Mouse (Mus musculus): ENCODE data around the gene Rabl2.

Rabl2 gene

DNA sequence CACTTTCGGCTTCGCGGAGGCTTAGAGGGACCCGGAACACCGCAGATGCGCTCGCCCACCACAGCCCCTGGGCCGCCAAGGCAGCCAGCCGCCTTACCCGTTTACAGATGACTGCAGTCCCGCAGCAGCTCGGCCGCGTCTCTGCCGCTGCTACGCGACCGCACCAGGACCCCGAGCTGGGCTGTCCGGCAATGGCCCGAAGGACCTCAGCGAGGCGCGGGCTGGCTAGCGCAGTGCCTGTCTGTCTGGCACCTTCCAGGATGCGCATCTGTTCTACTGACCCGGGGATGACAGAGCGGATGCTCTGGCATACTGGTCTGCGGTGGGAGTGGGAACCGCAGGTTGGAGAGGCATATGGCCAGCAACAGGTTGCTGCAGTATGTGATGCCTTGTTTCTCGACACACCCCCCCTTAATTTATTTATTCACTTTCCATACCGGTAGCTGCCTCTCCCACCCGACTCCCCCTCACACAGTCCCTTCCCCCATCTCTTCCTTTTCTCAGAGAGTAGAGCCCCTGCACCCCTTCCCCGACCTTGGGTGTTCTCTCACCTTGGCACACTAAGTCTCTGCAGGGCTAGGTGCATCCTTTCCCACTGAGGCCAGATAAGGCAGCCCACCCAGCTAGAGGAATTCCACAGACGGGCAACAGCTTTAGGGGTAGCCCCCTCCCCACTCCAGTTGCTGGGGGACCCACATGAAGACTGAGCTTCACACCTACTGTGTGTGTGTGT, at the start of gene Rabl2:
Rabl2 (minus strand) TSS at position 201 of the 733 bp plus-strand sequence.
- DNase-seq (ENCODE audit: low spot score in 2 of 2), result peak; percentile 86 to 91

DNA sequence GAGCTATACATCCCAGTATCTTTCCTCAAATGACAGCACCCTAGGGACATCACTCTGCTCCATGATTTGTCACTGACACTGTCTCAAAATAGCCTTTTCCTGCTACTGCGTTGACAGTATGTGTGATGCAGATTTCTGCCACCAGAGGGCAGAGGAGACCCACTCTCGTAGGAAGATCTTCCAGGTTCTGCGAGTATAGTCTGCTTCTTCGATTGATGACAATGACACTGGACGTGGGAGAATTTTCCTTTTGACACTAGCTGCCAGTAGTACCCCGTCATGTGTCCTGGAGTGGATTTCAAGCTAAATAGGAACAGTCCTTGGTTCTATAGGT, 31.9 kb upstream of the Rabl2 start:
- DNase-seq (ENCODE audit: low spot score in 2 of 2), result peak; percentile 12 to 34

DNA sequence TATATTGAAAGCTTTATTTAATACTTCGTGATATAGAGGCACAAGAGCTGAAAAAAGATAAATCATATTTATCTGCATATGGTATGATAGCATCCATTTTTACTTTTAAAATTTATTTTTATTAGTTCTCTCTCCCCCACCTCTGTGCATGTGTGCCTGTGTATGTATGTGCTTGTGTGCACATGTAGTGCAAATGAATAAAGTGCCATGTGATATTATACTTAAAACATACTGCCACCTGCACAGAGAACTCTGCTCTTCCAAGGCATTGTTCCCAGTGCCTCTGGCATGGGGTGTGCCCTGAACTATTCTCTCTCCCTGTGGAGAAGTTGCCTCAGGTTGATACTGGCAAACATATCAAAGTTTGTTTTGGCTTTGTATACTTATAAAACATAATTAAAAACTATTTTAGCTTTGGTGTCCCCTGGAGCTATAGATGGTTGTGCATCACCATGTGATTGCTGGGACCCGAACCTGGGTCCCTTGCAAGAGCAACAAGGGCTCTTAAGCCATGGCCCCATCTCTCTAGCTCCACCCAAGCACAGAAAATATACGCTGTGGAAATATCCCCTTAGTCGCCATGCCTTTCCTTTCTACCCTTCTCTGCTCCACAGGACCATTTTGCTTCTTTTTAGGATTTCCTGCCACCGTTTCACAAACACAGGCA, 31.4 kb upstream of the Rabl2 start:
- DNase-seq (ENCODE audit: low spot score in 2 of 2), result no peak

DNA sequence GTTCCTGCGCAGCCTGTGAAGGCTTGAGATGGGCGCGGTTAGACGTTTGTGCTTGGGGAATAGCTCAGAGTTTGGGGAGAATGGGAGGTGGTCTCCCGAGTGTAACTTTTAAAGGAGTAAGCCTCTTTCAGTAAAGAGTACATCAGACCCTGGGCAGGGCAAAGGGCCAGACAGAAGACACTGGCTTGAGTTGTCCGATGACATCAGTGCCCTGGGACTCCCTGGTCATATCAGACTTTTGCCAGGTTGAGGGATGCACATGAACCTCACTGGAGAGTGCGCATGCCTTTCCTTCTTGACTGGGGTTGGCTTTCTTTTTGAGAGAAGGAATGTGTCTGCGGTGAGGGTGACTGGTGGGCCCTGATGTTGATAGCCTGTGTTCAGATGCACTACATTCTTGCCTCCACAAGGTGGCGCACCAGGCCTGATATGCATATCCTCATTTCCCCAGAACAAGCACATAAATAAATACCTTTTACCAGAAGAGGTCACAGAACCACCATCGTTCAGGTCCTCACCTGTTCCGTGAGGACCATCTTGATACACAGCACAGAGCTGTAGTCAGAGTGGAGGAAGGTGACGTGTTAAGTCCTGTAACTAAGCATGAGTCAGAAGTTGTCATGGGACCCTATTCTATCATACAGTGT, 30.7 kb upstream of the Rabl2 start:
- no peak for DNase-seq (ENCODE audit: low spot score in 2 of 2)

DNA sequence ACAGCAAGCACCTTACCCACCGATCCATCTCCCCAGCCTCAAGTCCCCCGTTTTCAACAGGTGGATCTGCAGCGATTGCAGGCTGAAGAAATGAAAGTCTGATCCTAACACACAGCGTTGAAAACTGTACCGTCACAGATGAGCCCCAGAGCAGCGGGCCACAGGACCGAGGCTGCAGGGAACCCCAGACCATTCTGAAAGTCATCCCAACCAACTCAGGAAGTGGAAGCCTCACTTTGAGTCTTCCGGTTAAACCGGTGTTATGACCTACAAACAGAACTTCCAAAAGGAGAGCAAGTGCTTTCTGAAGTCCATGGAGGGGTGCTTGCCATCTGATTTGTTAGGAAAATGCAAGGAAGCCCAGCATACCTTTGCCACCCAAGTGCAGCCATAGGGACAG, 16.2 kb upstream of the Rabl2 start:
- DNase-seq (ENCODE audit: low spot score in 2 of 2), result no peak

DNA sequence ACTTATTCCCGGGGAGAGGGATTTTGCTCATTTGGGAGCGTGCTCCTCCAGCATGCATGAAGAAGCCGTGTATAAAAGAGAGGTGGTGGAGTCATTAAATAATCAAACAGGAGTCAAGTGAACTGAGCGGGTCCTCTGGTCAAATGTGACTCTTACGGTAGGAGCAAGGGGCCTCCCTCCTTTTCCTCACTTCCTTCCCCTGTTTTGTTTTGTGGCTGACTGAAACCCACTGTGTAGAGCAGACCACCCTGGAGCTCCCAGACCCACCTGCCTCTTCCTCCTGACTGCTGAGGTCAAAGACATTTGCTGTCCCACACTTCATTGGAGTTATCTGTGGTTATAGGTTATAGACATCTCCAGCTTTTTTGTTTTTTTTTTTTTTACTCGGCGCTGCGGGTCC, 15.8 kb upstream of the Rabl2 start:
- DNase-seq (ENCODE audit: low spot score in 2 of 2), result no peak

DNA sequence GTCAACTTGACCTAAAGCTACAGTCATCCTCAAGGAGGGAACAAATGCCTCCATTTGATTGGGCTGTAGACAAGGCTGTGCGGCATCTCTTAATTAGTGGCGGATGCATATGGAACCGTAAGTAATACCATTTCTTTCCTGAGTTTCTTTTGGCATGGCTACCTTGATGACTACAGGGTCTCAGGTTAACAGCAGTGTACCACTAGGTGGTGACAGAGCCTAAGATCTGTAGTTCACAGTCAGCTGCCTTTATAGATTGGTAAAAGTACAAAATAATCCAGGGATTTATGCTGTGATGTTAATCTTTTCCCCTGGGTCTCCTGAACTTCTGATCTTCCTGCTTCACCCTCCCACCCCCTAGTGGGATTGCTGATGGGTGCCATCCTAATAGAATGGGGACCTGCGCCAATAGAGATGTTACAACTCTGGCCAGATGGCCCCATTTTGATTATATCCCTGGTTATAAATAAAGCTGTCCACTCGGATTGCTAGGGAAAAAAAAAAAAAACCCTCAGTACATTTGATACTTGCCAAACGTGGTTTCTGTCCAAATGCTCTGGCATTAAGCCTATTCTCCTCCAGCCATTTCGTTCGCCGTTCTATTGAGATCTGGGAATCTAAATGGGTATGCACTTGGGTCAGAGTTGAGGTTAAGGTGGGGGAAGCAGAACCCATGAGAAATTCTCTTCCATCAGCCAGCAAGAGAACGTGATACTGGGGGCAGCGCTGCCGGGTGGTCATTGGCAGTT, 14.3 kb upstream of the Rabl2 start:
- no peak for DNase-seq (ENCODE audit: low spot score in 2 of 2)

DNA sequence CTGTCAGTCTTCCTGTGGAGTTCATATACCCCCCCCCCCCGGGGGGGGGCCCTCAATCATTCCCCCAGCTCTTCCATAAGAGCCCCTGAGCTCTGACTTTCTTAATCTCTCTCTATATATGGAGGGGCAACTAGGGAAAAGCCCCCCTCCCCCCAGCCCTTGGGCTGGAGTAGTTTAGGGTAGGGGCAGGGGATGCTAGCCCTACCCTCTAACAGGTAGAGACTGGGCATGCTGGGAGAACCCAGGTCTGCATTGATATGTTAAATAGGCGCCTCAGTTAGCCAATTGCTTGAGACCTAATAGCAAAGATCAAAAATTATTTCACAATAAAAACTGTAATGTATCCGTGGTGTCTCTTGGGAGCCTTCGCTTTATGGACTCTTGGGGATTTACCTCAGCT, 825 bp upstream of the Rabl2 start:
- no peak for DNase-seq (ENCODE audit: low spot score in 2 of 2)

DNA sequence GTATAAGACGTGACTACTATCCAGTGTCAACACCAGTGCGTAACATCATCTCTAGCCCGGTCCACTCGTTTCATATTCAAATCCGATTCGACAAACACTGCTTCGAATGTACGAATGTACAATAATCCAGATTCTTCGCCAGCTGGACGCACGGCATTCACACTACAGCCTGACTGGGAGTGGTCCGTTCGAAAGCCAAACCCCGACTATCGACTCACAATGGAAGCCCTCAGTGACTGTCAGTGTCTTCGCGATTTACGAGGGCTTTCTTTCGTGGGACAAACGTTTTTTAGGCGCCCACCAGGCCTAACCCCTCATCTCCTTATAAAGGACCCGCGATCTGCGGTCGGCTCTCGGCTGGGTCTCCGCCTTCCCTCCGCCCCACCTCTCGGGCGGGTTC, 406 bp downstream of the Rabl2 start:
- no peak for DNase-seq (ENCODE audit: low spot score in 2 of 2)

DNA sequence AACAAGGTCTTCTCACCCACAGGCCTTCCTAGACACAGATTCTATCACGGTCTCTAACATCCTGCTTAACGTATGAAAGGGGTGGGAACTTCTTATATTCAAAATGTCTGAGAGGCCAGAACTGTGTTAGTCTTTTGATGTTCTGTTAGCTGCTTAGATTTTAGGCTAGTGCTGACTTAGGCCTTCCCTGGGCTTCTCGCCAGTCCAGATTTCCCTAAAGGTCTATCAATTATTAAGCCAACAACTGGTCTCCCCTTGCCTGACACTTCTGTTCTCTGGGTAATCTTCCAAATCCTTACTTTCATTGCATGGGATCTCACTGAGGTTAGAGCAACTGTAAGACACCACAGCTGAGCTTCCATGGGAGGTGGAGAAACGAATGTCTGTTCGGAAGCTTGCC, 2.6 kb downstream of the Rabl2 start:
- DNase-seq (ENCODE audit: low spot score in 2 of 2), result no peak

DNA sequence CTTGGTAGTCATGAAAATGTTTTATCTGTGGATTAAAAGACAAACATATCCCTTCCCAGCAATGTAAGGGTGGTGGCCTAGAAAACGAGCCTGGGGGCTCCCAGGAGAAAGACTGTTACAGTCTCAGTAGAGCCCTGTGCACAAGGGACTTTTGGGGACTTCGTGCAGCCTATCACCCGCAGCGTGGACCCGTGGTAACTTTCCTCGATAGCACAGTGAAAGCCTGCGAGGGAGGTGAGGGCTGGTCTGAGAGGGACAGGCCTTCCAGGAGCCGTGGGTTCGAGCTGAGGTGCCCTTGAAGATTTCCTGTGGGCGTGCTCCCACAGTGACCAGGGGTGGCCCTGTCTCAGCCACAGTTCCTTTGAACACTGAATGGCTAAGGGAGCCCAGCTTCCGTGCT, 6.1 kb downstream of the Rabl2 start:
- DNase-seq (ENCODE audit: low spot score in 2 of 2), result no peak

DNA sequence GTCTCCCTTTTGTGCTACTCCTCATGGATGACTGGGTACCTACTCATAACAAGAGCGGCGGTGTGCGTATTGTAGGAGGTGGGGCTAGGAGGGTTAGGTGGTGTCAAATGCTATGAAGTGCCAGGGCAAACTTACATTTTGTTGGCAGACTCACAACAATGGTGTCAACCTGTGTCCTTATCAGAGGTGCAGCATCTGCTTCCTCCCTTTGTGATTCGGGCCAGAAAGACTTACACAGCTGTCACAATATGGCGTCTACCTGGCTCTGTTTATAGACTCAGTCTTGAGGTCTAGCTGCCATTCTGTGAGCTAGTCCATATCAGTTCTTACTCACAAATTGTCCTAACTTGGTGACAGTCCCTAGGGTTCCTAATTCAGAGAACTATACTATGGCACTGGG, 6.6 kb downstream of the Rabl2 start:
- DNase-seq (ENCODE audit: low spot score in 2 of 2), result peak; percentile 39 to 66

DNA sequence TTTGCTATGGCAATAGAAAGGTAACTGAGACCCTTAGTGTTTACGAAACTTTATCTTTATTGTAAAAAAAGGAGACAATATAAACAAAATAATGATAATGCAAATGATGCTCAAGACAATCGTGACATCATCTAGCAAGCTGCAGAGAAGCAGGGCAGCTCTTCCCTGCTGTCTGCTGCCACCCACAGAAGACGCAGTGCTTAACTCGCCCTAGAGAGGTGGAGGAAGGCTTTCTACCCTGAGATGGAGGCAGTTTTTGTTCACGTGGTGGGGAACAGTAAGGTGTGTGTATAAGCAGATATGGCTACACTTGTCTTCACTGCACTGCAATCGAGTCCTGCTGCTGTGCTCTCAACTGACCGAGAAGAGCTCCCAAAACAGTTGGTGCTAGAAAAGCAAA, 9.2 kb downstream of the Rabl2 start:
- no peak for DNase-seq (ENCODE audit: low spot score in 2 of 2)

DNA sequence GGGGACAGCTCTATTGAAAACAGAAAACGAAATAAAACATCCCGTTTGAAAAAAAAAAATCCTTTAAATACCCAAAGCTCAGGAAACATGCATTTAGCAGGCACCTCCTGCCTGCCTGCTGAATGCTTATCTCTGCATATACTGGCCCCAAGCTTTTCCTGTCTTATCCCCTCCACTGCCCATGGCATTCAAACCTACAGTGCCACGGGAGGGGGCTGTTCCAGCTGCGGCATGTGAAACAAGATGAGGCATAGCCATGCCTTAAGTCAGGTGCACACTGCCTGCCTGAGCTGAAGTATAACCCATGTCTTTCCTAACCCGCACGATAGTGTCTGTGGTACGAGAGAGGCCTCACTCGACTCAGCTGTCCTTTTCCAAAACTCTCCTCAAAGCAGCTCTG, 19.6 kb downstream of the Rabl2 start:
- DNase-seq (ENCODE audit: low spot score in 2 of 2), result no peak

DNA sequence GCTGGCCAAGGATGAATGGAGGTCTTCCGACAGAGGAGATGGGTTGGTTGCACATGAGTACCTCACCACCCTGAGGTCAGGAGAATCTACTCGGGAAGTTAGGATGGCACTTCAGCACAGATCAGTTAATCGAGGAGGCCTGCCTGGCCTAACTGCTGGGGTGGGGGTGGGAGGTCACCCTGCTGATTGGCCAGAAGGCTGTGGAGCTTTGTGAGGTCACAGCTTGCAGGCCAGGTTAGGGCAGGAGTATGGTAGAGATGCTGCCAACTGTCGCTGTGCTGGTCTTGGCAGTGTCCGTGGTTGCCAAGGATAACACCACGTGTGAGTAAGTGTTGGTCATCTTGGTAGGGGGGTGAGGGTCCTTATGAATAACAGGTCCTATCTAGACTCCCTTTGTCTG, 23.6 kb downstream of the Rabl2 start, which contains the start of gene Acr:
Acr (plus strand) TSS at position 213 of the 400 bp plus-strand sequence.
- DNase-seq (ENCODE audit: low spot score in 2 of 2), result no peak

DNA sequence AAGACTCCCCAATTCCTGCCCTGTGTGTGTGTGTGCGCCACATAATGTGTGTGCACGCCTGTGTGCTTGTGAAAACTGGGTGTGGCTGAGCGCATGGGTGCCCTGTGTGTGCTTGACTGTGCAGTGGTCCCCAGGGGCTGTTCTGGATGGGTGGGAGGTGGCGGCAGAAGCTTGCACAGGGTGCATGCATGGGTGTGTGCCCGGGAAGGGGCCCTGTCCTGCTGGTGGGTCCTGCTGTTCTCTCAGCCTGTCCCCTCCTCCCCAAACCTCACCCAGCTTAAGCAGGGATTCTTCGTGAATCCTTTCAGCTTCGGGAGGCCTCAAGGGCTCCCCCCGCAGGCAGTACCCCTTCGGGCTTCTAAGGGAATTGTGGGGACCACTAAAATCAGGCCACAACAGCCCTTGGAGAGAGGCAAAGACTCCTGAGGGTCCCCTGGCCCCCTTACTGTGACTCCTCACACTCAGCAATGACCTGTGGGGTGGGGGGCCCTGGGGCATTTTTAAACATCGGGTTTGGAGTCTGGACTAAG, 32.5 kb downstream of the Rabl2 start:
- DNase-seq (ENCODE audit: low spot score in 2 of 2), result no peak

DNA sequence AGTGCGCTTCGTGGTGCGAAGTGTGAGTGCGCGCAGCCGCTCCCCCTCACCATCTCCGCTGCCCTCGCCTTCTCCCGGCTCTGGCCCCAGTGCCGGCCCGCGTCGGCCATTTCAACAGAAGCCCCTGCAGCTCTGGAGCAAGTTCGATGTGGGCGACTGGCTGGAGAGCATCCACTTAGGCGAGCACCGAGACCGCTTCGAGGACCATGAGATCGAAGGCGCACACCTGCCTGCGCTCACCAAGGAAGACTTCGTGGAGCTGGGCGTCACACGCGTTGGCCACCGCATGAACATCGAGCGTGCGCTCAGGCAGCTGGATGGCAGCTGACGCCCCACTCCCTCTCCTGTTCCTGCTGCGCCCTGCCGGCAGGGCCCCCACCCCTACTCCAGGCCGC, 33.7 kb downstream of the Rabl2 start:
- DNase-seq (ENCODE audit: low spot score in 2 of 2), result no peak

DNA sequence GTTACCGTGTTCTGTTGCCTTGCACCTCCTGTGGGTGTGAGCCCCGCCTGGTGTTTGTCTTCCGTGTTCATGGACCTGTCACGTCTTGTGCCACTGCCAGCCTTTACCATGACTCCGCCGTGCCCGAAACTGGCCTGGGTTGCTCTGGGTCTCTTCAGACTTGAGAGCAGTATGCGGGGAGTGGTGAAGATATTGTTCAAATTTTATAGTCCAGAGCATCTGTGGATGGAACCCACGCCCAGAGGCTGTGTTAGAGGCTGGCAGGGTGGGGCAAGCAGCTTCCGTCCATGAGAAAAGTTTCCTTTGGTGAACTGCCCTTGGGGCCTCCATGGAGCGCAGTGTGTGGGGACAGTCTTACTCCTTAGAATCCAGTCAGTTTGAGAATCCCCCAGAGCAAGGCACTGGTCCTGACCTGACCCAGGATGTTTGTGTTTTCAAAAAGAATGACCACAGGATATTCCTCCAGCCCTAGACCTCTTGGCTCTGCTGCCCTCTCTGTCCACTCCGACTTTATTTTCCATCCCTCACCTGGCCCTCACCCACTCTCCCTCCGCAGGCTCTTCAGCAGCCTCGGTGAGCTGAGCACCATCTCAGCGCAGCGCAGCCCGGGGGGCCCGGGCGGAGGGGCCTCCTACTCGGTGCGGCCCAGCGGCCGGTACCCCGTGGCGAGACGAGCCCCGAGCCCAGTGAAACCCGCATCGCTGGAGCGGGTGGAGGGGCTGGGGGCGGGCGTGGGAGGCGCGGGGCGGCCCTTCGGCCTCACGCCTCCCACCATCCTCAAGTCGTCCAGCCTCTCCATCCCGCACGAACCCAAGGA, 34.3 kb downstream of the Rabl2 start:
- DNase-seq (ENCODE audit: low spot score in 2 of 2), result no peak

DNA sequence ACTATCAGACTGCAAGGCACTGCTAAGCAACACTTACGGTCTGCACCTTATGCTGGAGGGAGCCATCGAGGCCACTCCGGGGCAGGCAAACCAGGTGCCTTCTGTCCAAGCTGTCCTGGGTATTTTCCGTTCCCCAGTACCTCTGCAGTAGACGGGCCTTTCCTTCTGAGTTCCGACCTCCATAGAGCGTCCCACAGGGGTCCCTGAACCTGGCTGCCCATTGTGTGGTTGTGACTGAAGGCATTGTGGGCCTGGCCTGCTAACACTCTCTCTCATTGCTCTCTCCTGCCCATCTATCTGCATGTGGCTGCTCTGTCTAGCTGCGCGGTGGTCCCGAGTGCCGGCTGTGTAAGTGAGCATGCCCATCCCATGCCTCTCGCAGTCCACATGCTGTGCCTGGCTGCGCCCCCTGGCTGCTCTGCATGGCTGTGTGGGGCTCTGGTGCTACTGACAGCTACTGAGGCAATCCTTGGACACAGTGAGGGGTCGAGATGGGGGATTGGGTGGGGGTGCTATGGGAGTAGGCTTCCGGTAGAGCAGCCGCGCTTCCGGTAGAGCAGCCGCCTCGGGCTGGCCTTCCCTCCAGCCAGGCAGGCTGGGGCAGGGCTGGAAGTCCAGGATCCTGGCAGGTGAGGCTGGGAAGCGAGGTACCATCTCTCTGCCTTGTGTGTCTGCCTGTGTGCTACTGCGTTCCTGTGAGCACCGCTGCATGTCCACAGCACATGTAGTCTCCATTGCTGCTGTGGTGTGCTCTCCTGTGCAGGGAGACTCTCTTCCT, 35.1 kb downstream of the Rabl2 start:
- DNase-seq (ENCODE audit: low spot score in 2 of 2), result no peak

DNA sequence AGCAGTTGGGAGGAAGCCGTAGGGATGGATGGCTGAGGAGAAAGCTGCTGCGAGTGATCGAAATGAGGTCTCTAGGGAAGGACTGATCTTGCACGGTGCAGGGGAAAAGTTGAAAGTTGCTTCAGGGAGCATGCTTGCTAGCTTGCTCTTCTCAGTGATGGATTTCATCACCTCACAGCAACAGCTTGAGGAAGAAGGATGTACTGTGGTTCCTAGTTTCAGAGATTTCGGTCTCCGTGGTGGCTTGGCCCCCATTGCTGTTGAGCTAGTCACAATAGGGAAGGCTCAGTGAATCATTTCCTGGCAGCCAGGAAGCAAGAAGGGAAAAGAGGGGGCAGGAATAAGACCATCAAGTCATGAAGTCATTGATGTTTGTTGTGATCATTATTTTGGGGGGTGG, 36.1 kb downstream of the Rabl2 start:
- DNase-seq (ENCODE audit: low spot score in 2 of 2), result no peak

DNA sequence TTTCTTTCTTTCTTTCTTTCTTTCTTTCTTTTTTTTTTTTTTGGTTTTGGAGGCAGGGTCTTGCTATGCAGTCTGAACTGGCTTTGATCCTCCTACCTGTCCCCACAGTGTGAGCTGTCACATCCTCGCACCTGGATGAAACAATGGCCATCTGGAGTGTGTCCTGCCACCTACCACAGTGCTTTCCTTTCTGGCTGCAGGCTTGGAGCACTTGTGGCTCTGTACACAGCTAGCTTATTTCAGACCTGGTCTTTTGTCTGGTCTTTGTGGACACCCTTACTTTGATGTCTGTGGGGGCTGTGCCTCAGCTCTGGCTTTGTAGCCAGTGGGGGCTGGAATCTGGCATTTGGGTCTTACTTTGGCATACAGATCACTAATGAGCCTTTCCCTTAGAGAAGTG, 40.0 kb downstream of the Rabl2 start:
- no peak for DNase-seq (ENCODE audit: low spot score in 2 of 2)
